Mouse (Mus musculus) megakaryocyte, embryonic 14.5 days (primary cell): ENCODE measurements around the gene Olfr523. TPM values are rescaled to one million over a fixed set of nuclear protein-coding genes. Genes with fewer than 3 reads are reported as not detected.

ENCODE experiments used
- H3K27me3 ChIP-seq: replicated peaks from 2 replicates; pipeline ENCODE3; 2012; ENCODE audit warnings: inconsistent platforms
- H3K36me3 ChIP-seq: replicated peaks from 2 replicates; pipeline ENCODE3; 2012; ENCODE audit warnings: low read length, inconsistent platforms, mixed read lengths
- H3K4me1 ChIP-seq: 2 replicates; pipeline ENCODE4 v1.6.1; 2012; ENCODE audit warnings: inconsistent platforms
- H3K4me3 ChIP-seq: replicated peaks from 2 replicates; pipeline ENCODE3; 2012; ENCODE audit warnings: moderate library complexity, mild to moderate bottlenecking, inconsistent platforms
- H3K9me3 ChIP-seq: 2 replicates; pipeline ENCODE4 v1.6.1; 2012; ENCODE audit warnings: inconsistent platforms
- FLI1 ChIP-seq: IDR thresholded peaks from 2 replicates; pipeline ENCODE4 v1.6.1; 2012; ENCODE audit warnings: low read length, inconsistent platforms, mixed read lengths
- GATA1 ChIP-seq: IDR thresholded peaks from 3 replicates; pipeline ENCODE4 v1.6.1; 2012; ENCODE audit warnings: mixed read lengths, low read length, inconsistent platforms, borderline replicate concordance
- polyA plus RNA-seq: library from polyadenylated mRNA; stranded (reverse); fragments of >175 nt; gene quantifications from 2 replicates; pipeline ENCODE4 v1.2.3, GENCODE M21; 2012; ENCODE audit warnings: low replicate concordance; ENCODE audit not compliant: insufficient read depth

Olfr523 gene
- polyA plus RNA-seq, 1 experiment = not detected

GRCm38 (mm10) chr7:140179176-140179575, 6.2 kb downstream of the Olfr523 start:
- H3K4me1 ChIP-seq = no peaks in the 10 kb centered on the region
- no peak overlapping the region for H3K4me3 ChIP-seq
- TF ChIP-seq GATA1 = no peak
- no peak for TF ChIP-seq FLI1
- no peaks in the 10 kb centered on the region for H3K36me3 ChIP-seq
- peaks cover 44% of the 10 kb centered on the region for H3K27me3 ChIP-seq
- no peaks in the 10 kb centered on the region for H3K9me3 ChIP-seq

GRCm38 (mm10) chr7:140180692-140181091, 7.7 kb downstream of the Olfr523 start:
- TF ChIP-seq FLI1 = no peak
- no peak for TF ChIP-seq GATA1
- no peak overlapping the region for H3K4me3 ChIP-seq

GRCm38 (mm10) chr7:140184206-140184605, 11.2 kb downstream of the Olfr523 start:
- no peak overlapping the region for H3K4me3 ChIP-seq
- no peaks in the 10 kb centered on the region; the same call in 1 of the 2 replicates for H3K4me1 ChIP-seq
- no peaks in the 10 kb centered on the region for H3K36me3 ChIP-seq
- peaks cover 19% of the 10 kb centered on the region for H3K27me3 ChIP-seq
- TF ChIP-seq FLI1 (no peak), GATA1 (no peak)
- H3K9me3 ChIP-seq = no peaks in the 10 kb centered on the region

More at GRCm38 (mm10) chr7:140180692-140181091, 7.7 kb downstream of the Olfr523 start:
- H3K36me3 ChIP-seq = no peaks in the 10 kb centered on the region
- H3K4me1 ChIP-seq = no peaks in the 10 kb centered on the region
- peaks cover 39% of the 10 kb centered on the region for H3K27me3 ChIP-seq
- H3K9me3 ChIP-seq = no peaks in the 10 kb centered on the region

DNA sequence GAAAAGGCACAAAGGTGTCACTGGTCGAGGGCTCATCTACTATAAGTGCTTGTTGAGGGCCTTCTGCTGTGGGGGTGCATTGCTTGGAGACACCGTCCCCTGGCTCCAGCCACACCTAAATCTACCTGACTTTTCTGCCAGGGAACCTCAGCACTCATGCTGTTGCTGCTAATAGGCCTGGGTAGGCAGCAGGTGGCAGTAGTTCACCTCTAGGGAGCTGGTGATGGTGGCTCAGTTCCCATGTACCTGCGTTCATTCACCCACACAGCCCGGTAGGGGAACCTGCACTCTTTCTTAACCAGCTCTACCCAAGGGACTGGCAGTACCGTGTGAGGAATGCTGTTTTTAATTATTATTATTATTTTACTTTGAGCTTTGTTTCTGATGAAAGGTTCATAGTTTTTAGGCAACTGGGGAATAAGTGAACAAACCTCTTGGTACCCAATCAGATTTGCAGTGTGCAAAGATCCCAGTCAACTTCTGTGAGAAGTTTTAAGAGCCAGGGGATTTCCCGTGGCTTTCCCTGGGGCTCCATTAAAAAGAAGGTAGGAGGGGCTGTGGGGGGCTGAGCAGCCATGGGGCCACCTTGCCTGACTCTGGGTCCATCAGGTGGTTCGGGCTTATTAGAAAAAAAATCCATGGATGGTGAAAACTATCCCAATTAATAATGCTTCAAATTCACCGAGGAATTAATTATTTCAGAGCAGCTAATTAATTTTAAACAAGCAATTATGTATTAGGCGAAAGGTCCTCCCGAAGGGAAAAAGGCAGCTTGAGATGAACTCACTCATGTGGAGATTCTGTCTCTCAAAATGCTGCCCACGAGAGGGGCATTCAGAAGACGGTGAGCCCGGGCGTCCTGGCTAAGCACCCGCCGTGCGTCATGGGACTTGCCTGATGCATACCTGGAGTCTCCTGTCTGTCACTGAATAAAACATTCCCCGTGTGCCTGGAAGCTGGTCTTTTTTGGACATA, 13.9 kb downstream of the Olfr523 start:
- TF ChIP-seq GATA1 (no peak), FLI1 (no peak)
- H3K9me3 ChIP-seq = no peaks in the 10 kb centered on the region
- H3K4me3 ChIP-seq = no peak overlapping the region
- peaks cover 22% of the 10 kb centered on the region for H3K27me3 ChIP-seq
- no peaks in the 10 kb centered on the region for H3K36me3 ChIP-seq
- H3K4me1 ChIP-seq = peaks cover 3% of the 10 kb centered on the region; the same call in 1 of the 2 replicates

DNA sequence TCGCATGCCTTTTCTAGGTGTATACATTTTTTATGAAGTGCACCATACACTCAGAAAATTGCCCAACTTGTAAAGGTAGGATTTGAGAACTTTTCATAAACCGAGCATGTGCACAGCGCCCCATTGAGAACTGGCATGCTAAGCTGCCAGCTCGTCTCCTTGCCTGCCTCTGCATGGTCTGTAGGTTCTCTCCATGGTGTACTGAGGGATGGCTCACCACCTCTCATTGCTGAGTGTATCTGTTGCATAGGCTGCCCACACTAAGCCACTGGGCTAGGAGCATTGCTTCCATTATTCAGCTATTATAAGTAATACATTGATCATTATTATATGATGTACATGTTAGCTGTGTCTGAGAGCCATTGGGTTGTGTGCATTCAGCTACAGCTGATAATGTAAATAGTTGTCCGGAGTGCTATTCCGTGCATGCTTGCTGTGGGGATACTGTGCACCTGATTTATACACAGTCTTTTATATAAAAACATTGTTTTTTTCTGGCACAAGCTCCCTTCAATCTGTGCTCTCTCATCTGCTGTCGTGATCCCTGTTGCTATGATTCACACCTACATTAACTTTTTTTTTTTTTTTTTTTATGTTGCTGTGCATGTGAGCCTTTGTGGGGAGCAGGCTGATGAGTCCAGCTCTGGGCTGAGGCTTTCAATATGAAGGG, 14.8 kb downstream of the Olfr523 start:
- Histone ChIP-seq H3K27me3 (peaks cover 24% of the 10 kb centered on the region), H3K36me3 (no peaks in the 10 kb centered on the region), H3K4me3 (no peak overlapping the region), H3K4me1 (peaks cover 3% of the 10 kb centered on the region; the same call in 1 of the 2 replicates), H3K9me3 (no peaks in the 10 kb centered on the region)
- TF ChIP-seq FLI1 (no peak), GATA1 (no peak)

DNA sequence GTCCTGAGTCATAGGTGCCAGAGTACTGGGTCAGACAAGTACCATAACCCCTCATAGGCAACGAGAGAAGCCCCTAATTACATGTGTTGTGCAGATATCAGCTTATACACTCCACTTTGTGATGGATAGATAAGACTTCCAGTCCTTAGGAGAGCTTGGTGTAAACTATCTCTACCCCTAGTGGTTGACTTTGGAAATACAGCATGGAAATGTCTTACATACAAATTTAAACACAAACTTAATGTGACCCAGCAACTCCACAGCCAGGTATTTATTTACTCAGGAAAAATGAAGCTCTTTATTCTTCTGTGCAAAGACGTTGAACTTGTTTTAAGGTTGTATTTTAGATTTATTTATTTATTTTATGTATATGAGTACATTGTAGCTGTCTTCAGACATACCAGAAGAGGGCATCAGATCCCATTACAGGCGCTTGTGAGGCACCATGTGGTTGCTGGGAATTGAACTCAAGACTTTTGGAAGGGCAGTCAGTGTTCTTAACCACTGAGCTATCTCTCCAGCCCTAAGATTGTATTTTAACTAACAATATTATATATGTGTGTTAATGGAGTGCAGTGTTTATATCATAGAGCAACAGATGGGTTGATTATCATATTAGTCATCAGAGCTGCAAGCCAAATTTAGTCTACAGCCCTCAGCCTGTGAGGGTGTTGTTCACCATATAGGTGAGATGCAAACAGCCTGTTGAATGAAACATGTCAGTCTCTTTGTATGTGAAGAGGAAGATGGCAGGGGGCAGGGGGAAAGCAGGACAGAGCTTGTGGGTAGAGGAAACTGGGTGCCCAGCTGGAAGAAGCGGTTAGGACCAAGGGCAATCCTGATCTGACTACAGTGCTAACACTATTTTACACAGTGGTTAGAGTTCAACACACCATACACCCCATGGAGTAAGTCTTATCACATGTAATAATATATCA, 15.6 kb downstream of the Olfr523 start:
- H3K9me3 ChIP-seq = no peaks in the 10 kb centered on the region
- H3K4me1 ChIP-seq = peaks cover 3% of the 10 kb centered on the region; the same call in 1 of the 2 replicates
- H3K27me3 ChIP-seq = peaks cover 26% of the 10 kb centered on the region
- TF ChIP-seq GATA1 = no peak
- no peak for TF ChIP-seq FLI1
- no peaks in the 10 kb centered on the region for H3K36me3 ChIP-seq
- no peak overlapping the region for H3K4me3 ChIP-seq

GRCm38 (mm10) chr7:140190435-140190834, 17.4 kb downstream of the Olfr523 start:
- H3K4me1 ChIP-seq = peaks cover 3% of the 10 kb centered on the region; the same call in 1 of the 2 replicates
- H3K9me3 ChIP-seq = no peaks in the 10 kb centered on the region
- H3K27me3 ChIP-seq = peaks cover 20% of the 10 kb centered on the region
- TF ChIP-seq FLI1 (no peak), GATA1 (no peak)
- no peak overlapping the region for H3K4me3 ChIP-seq
- no peaks in the 10 kb centered on the region for H3K36me3 ChIP-seq

DNA sequence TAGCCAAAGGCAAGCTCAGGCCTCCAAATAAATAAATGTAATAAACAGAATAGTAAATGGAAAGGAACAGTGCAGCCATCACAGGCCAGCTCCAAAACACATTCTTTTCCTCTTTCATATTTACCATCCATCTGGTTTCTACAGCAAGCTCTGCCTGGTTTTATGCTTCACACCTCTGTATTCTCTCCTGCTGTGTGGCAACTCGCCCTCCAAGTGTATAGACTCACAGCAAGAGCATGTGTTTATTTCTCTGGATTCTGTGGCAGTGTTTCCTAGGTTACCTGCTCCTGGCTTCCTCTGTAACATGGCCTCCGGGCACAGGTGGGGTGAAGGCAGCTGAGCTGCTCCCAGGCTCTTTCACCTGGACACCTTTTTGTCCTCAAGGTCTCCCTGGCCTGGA, 19.4 kb downstream of the Olfr523 start:
- Histone ChIP-seq H3K27me3 (peaks cover 11% of the 10 kb centered on the region), H3K9me3 (no peaks in the 10 kb centered on the region), H3K4me3 (no peak overlapping the region), H3K4me1 (peaks cover 3% of the 10 kb centered on the region; the same call in 1 of the 2 replicates), H3K36me3 (no peaks in the 10 kb centered on the region)
- TF ChIP-seq FLI1 (no peak), GATA1 (no peak)

DNA sequence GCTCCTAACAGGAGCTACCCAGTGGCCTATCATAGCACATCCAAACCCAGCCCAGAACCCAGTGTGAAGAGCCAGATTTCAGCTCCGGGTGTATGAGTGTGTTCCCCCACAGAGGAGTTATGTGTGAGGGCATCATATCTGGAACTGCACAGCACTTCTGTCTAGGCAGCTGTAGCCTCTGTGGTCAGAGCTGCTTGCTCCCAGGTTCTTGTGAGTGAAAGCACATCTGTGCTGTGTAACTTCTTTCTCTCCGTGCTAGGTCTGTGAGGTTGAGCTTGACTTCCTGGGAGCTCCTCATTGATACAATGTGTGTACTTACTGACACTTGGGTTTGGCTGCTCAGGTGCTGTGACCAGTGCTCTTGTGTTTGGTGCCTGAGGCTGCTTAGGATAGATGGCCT, 19.8 kb downstream of the Olfr523 start:
- TF ChIP-seq FLI1 (no peak), GATA1 (no peak)
- H3K36me3 ChIP-seq = no peaks in the 10 kb centered on the region
- peaks cover 3% of the 10 kb centered on the region; the same call in 1 of the 2 replicates for H3K4me1 ChIP-seq
- peaks cover 9% of the 10 kb centered on the region for H3K27me3 ChIP-seq
- no peaks in the 10 kb centered on the region for H3K9me3 ChIP-seq
- H3K4me3 ChIP-seq = no peak overlapping the region
